Mouse (Mus musculus): ENCODE measurements around the gene Sumf2. TPM values are rescaled to one million over a fixed set of nuclear protein-coding genes. Genes with fewer than 3 reads are reported as not detected.
"Not testable (repeated sequence)": the region's sequence is repeated elsewhere in the genome, so short reads cannot be mapped to it uniquely, and the experiment has no call there.

The Sumf2 gene
- polyA plus RNA-seq, 1 experiment from 2014 or later: 58.7 TPM

- H3K27ac ChIP-seq (ENCODE audit: low read depth, low read length): peak within 1 kb of the TSS; percentile 87
Measured at GRCm38 (mm10) chr5:129886911-129887636, 40.3 kb downstream of the Sumf2 start, which contains the start of gene Chchd2. Gene Chchd2 (minus strand): TSS chr5:129887470.

DNA sequence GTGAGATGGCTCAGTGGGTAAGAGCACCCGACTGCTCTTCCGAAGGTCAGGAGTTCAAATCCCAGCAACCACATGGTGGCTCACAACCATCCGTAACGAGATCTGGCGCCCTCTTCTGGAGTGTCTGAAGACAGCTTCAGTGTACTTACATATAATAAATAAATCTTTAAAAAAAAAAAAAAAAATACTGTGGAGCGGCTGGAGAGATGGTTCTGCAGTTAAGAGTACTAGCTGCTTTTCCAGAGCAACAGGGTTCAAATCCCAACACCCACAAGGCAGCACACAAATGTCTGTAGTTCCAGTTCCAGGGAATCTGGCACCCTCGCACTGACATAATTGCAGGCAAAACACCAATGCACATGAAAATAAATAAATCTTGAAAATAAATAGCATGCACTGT lies 43.6 kb downstream of the Sumf2 start:
- WGBS: 86% methylated on average over 4 of the region's 7 CpGs
- ATAC-seq (ENCODE audit: low FRiP score, low TSS enrichment); H3K27ac ChIP-seq (ENCODE audit: low read depth, low read length); H3K27me3 ChIP-seq (ENCODE audit: control insufficient read depth, insufficient read depth, low read length); H3K9me3 ChIP-seq (ENCODE audit: control insufficient read depth, low read length); H3K9ac ChIP-seq (ENCODE audit: low read depth, low read length); H3K4me1 ChIP-seq (ENCODE audit: control insufficient read depth, insufficient read depth, low read length); H3K4me2 ChIP-seq (replicated peaks; ENCODE audit: low read depth, low read length); H3K4me3 ChIP-seq (ENCODE audit: low read length); H3K36me3 ChIP-seq (ENCODE audit: control insufficient read depth, insufficient read depth, low read length): not testable (repeated sequence)

More at GRCm38 (mm10) chr5:129886911-129887636, 40.3 kb downstream of the Sumf2 start, which contains the start of gene Chchd2:
- WGBS: 1% methylated on average over 46 of the region's 46 CpGs
- peak within 1 kb of the TSS; percentile 77 for H3K4me2 ChIP-seq (replicated peaks; ENCODE audit: low read depth, low read length)
- H3K4me3 ChIP-seq (ENCODE audit: low read length): peak within 1 kb of the TSS; percentile 90
- H3K27me3 ChIP-seq (ENCODE audit: control insufficient read depth, insufficient read depth, low read length): no peaks in the 10 kb centered on the region
- H3K9ac ChIP-seq (ENCODE audit: low read depth, low read length): peak within 1 kb of the TSS; percentile 79
- 0 out of 2 replicates have a peak, but pooled peaks cover 3% of the 10 kb centered on the region for H3K4me1 ChIP-seq (ENCODE audit: control insufficient read depth, insufficient read depth, low read length)
- peaks cover 23% of the 10 kb centered on the region for H3K36me3 ChIP-seq (ENCODE audit: control insufficient read depth, insufficient read depth, low read length)
- peak; percentile 100 for ATAC-seq (ENCODE audit: low FRiP score, low TSS enrichment)
- no peaks in the 10 kb centered on the region for H3K9me3 ChIP-seq (ENCODE audit: control insufficient read depth, low read length)

- Histone ChIP-seq H3K27ac (ENCODE audit: low read depth, low read length) (no peak within 1 kb of the TSS), H3K4me3 (ENCODE audit: low read length) (peak within 1 kb of the TSS; percentile 64), H3K4me2 (replicated peaks; ENCODE audit: low read depth, low read length) (peak within 1 kb of the TSS; percentile 59), H3K9ac (ENCODE audit: low read depth, low read length) (peak within 1 kb of the TSS; percentile 55), H3K36me3 (ENCODE audit: control insufficient read depth, insufficient read depth, low read length) (no peaks in the 10 kb centered on the region), H3K4me1 (ENCODE audit: control insufficient read depth, insufficient read depth, low read length) (peaks cover 6% of the 10 kb centered on the region; the same call in 1 of the 2 replicates), H3K9me3 (ENCODE audit: control insufficient read depth, low read length) (no peaks in the 10 kb centered on the region), H3K27me3 (ENCODE audit: control insufficient read depth, insufficient read depth, low read length) (no peaks in the 10 kb centered on the region)
- 2% methylated on average over 44 of the region's 44 CpGs for WGBS
- ATAC-seq (ENCODE audit: low FRiP score, low TSS enrichment): peak; percentile 99
Measured at GRCm38 (mm10) chr5:129895198-129896088, 48.7 kb downstream of the Sumf2 start, which contains the start of gene Zbed5. Gene Zbed5 (plus strand): TSS chr5:129895723.

- no peak for ATAC-seq (ENCODE audit: low FRiP score, low TSS enrichment)
- Histone ChIP-seq H3K9ac (ENCODE audit: low read depth, low read length) (no peak within 1 kb of the TSS), H3K36me3 (ENCODE audit: control insufficient read depth, insufficient read depth, low read length) (peaks cover 5% of the 10 kb centered on the region; the same call in 1 of the 2 replicates), H3K4me1 (ENCODE audit: control insufficient read depth, insufficient read depth, low read length) (peaks cover 6% of the 10 kb centered on the region; the same call in 1 of the 2 replicates), H3K27ac (ENCODE audit: low read depth, low read length) (no peak within 1 kb of the TSS), H3K4me3 (ENCODE audit: low read length) (no peak within 1 kb of the TSS), H3K9me3 (ENCODE audit: control insufficient read depth, low read length) (no peaks in the 10 kb centered on the region), H3K4me2 (replicated peaks; ENCODE audit: low read depth, low read length) (no peak within 1 kb of the TSS), H3K27me3 (ENCODE audit: control insufficient read depth, insufficient read depth, low read length) (no peaks in the 10 kb centered on the region)
- WGBS: 97% methylated on average over 1 of the region's 1 CpGs
Measured at GRCm38 (mm10) chr5:129898449-129898848, 51.7 kb downstream of the Sumf2 start, which contains the start of gene Phkg1. Gene Phkg1 (minus strand): TSS chr5:129898549.

DNA sequence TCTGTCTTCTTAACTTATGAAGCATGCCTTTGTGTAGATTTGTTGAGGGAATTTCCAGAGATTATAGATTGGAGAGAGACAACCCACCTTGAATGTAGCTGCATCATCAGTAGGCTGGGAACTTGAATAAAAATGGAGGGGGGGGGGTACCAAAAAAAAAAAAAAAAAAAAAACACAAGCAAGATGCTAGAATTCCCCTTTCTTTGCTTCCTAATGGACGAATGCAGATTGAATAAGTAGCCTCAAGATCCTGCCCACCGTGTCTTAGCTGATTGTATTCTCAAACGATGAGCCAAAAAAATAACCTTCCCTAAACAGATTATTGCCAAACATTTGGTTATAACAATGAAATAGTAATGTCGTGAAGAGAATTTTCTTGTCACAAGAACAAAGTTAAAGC lies 61.0 kb downstream of the Sumf2 start:
- ATAC-seq (ENCODE audit: low FRiP score, low TSS enrichment): no peak
- Histone ChIP-seq H3K9ac (ENCODE audit: low read depth, low read length) (peak overlapping the region; percentile 82), H3K27me3 (ENCODE audit: control insufficient read depth, insufficient read depth, low read length) (no peaks in the 10 kb centered on the region), H3K36me3 (ENCODE audit: control insufficient read depth, insufficient read depth, low read length) (no peaks in the 10 kb centered on the region; the same call in 1 of the 2 replicates), H3K4me3 (ENCODE audit: low read length) (peak overlapping the region; percentile 73), H3K27ac (ENCODE audit: low read depth, low read length) (no peak overlapping the region), H3K4me1 (ENCODE audit: control insufficient read depth, insufficient read depth, low read length) (no peaks in the 10 kb centered on the region), H3K9me3 (ENCODE audit: control insufficient read depth, low read length) (no peaks in the 10 kb centered on the region), H3K4me2 (replicated peaks; ENCODE audit: low read depth, low read length) (peak overlapping the region; percentile 84)
- 32% methylated on average over 4 of the region's 4 CpGs for WGBS

- Histone ChIP-seq H3K27ac (ENCODE audit: low read depth, low read length) (peak within 1 kb of the TSS; percentile 95), H3K4me3 (ENCODE audit: low read length) (peak within 1 kb of the TSS; percentile 73), H3K27me3 (ENCODE audit: control insufficient read depth, insufficient read depth, low read length) (no peaks in the 10 kb centered on the region), H3K4me2 (replicated peaks; ENCODE audit: low read depth, low read length) (peak within 1 kb of the TSS; percentile 84), H3K36me3 (ENCODE audit: control insufficient read depth, insufficient read depth, low read length) (no peaks in the 10 kb centered on the region), H3K9me3 (ENCODE audit: control insufficient read depth, low read length) (no peaks in the 10 kb centered on the region), H3K4me1 (ENCODE audit: control insufficient read depth, insufficient read depth, low read length) (no peaks in the 10 kb centered on the region), H3K9ac (ENCODE audit: low read depth, low read length) (peak within 1 kb of the TSS; percentile 82)
- WGBS: under 1% methylated on average over 63 of the region's 63 CpGs
- peak; percentile 98 for ATAC-seq (ENCODE audit: low FRiP score, low TSS enrichment)
Measured at GRCm38 (mm10) chr5:129908242-129908965, 61.6 kb downstream of the Sumf2 start, which contains the start of gene Nupr1l. Gene Nupr1l (plus strand): TSS chr5:129908540.

GRCm38 (mm10) chr5:129909147-129909546 lies 62.4 kb downstream of the Sumf2 start:
- Histone ChIP-seq H3K27ac (ENCODE audit: low read depth, low read length) (peak overlapping the region; percentile 95; the same call in 1 of the 2 replicates), H3K9ac (ENCODE audit: low read depth, low read length) (peak overlapping the region; percentile 82; the same call in 1 of the 2 replicates), H3K9me3 (ENCODE audit: control insufficient read depth, low read length) (no peaks in the 10 kb centered on the region), H3K27me3 (ENCODE audit: control insufficient read depth, insufficient read depth, low read length) (no peaks in the 10 kb centered on the region), H3K4me3 (ENCODE audit: low read length) (peak overlapping the region; percentile 73), H3K4me1 (ENCODE audit: control insufficient read depth, insufficient read depth, low read length) (no peaks in the 10 kb centered on the region), H3K36me3 (ENCODE audit: control insufficient read depth, insufficient read depth, low read length) (no peaks in the 10 kb centered on the region), H3K4me2 (replicated peaks; ENCODE audit: low read depth, low read length) (peak overlapping the region; percentile 84)
- WGBS: 78% methylated on average over 9 of the region's 9 CpGs
- no peak for ATAC-seq (ENCODE audit: low FRiP score, low TSS enrichment)

- no peak for ATAC-seq (ENCODE audit: low FRiP score, low TSS enrichment)
- no peaks in the 10 kb centered on the region for H3K27me3 ChIP-seq (ENCODE audit: control insufficient read depth, insufficient read depth, low read length)
- WGBS: 84% methylated on average over 7 of the region's 7 CpGs
- no peak overlapping the region for H3K27ac ChIP-seq (ENCODE audit: low read depth, low read length)
- no peak overlapping the region for H3K4me3 ChIP-seq (ENCODE audit: low read length)
- no peaks in the 10 kb centered on the region for H3K36me3 ChIP-seq (ENCODE audit: control insufficient read depth, insufficient read depth, low read length)
- H3K4me1 ChIP-seq (ENCODE audit: control insufficient read depth, insufficient read depth, low read length): no peaks in the 10 kb centered on the region
- H3K9me3 ChIP-seq (ENCODE audit: control insufficient read depth, low read length): no peaks in the 10 kb centered on the region
- H3K9ac ChIP-seq (ENCODE audit: low read depth, low read length): no peak overlapping the region
- H3K4me2 ChIP-seq (replicated peaks; ENCODE audit: low read depth, low read length): no peak overlapping the region
Measured at GRCm38 (mm10) chr5:129909591-129909990, 62.8 kb downstream of the Sumf2 start.
